Mouse (Mus musculus) neutrophil, adult 83 days (primary cell): ENCODE data around the gene Plau. TPM values are rescaled to one million over a fixed set of nuclear protein-coding genes. Genes with fewer than 3 reads are reported as not detected.

Experiments
- total RNA-seq, 2 experiments: library from RNA; stranded (reverse); gene quantifications; one replicate each; pipeline ENCODE4 v1.2.4; 2023

Plau gene
- total RNA-seq: 10 to 100 TPM; 25.9 to 33.6 TPM

DNA sequence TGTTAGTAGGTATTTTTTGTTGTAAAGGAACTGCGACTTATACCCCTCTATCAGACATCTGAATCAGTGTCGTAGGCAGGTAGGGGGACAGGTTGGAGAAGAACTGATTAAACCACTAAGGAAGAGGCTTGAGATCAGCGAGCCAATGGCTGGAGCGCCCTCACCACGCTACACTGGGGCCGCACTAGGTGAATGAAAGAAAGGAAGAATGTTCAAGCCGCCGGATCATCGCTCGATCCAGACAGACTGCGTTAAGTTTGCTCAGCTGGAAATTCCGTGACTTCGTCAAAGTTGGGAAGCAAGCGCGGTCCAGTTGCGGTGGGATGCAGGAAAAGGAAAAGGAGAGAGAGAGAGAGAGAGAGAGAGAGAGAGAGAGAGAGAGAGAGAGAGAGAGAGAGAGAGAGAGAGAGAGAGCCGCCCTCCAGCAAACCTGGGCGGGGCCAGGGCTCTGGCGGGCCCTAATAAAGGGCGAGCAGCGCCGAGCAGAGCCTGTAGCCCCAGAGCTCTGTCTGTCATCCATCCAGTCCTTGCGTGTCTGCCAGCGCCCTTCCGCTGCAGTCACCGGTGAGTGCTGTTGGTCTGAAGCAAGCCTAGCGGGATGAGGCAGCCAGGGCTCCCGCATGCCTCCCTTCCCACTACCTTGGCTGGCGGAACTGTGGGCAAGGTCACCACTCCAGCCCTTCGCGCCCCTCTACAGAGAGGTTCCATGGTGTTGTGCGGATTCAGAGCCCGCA, at the start of gene Plau:
Plau (plus strand) TSS at position 490 of the 734 bp plus-strand sequence.

DNA sequence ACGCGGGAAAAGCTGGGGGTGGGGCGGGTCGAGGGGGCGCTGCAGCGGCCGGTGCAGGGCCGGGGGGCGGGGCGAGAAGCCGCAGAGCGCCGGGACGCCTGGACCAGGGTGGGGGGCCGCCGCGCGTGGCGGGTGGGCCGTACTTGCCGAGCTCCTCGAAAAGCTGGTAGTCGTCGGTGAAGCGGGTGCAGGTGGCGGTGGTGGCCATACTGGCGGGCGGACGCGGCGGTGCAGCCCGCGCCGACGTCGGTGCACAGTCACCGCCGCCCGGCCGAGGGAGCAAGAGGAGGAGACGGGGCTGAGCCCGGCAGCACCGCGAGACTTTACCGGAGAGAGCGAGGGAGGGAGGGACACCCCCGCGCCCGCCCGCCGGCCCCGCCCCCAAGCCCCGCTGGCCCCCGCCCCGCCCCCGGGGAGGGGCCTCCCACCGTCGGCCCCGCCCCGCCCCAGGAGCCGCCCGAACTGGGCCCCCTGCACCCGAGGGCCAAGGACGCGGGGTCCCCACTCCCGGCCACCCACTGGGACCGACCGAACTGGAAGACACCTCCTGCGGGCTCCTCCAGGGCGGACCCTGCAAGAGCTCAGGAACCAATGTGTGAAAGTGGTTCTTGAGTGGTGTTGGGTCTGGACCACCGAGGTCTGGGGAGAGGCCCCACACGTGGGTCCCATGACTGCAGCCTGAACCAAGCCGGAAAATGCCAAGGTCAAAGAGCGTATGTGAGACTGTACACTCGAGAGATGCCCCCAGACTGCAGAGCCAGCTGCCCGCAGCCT, 42.5 kb upstream of the Plau start, which contains the start of gene Camk2g:
Camk2g (minus strand) TSS at position 331 of the 774 bp plus-strand sequence.

Other genes starting within 250 kb of the Plau start
- 1 to 10 TPM; 2.5 to 2.8 TPM for gene Usp54, start 195.6 kb upstream of the Plau start, total RNA-seq
- gene Myoz1, start 180.1 kb upstream of the Plau start, total RNA-seq: not detected
- not detected for gene Synpo2l, start 168.3 kb upstream of the Plau start, total RNA-seq
- 100 to 1,000 TPM; 115 to 121 TPM for gene Sec24c, start 162.4 kb upstream of the Plau start, total RNA-seq
- gene Fut11, start 141.7 kb upstream of the Plau start, total RNA-seq: 1 to 10 TPM; 6.0 to 6.3 TPM
- 10 to 100 TPM; 21.1 to 22.4 TPM for gene Chchd1, start 133.7 kb upstream of the Plau start, total RNA-seq
- 10 to 100 TPM; 93.3 to 94.3 TPM for gene Zswim8, start 129.1 kb upstream of the Plau start, total RNA-seq
- gene Ndst2, start 102.1 kb upstream of the Plau start, total RNA-seq: 10 to 100 TPM; 42.3 TPM
- 10 to 100 TPM; 51.2 to 52.6 TPM for gene Camk2g, start 42.6 kb upstream of the Plau start, total RNA-seq
- gene Vcl, start 92.7 kb downstream of the Plau start, total RNA-seq: 100 to 1,000 TPM; 155 to 160 TPM
- 10 to 100 TPM; 65.0 to 67.9 TPM for gene Ap3m1, start 215.8 kb downstream of the Plau start, total RNA-seq
- 10 to 100 TPM; 30.5 to 33.2 TPM for gene Adk, start 215.9 kb downstream of the Plau start, total RNA-seq